10 mouse cellular contexts compared by ENCODE assay signal in the genomic region with DNA sequence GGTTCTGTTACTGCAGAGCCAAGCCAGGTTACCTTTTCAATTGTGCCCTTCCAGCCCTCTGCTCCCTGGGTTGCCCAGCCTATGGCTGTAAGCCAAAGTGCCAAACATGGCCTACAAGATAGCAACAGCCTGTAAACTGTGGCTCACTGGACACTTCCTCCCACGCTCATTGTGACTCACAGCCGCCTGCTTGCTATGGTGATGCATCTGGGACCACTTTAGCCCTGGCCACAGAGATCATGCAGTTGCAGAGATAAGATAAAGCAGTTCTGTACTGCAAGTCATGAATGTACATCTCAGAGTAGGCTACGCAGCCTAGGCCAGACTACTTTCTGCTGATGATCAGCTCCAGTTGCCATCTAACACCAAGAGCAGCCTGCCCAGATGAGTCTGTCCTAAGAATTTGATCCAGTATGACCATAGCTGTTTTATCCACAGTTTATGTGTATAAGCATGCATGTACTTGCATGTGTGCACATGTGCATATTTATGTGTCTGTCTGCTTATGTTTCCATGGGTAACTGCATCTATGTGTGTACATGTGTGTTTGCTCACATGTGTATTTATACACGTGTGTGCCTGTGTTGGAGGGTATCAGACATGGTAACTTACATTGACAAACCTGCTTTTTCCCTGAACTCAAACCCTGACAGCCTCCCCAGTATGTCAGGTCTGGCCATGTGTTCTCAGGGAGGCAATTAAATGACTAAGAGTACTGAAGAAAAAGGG.
DNase-seq lines count a peak whose midpoint lies in the region; ATAC-seq and TF ChIP-seq lines count a peak whose summit lies in the region.
"Had no signal": no experiment of that assay in that cellular context is flagged by ENCODE, and none has a peak within 500 bp of the region (broad histone marks: within the 10 kb centered on the region; RNA-seq: fewer than 3 reads in every experiment).

No protein-coding gene starts in this region.

- TF ChIP-seq POLR2A in lung, adult 2 months (IDR thresholded peaks at IDR 0.05; ENCODE audit: borderline replicate concordance, extremely low read depth, low read depth, low read length): no peak

- no peak overlapping the region for H3K9ac ChIP-seq in midbrain, embryonic 15.5 days
- H3K9ac ChIP-seq in hindbrain, embryonic 11.5 days (ENCODE audit: low read depth, low read length): no peak overlapping the region

- no peak overlapping the region for H3K4me2 ChIP-seq in midbrain, embryonic 15.5 days
- no peak overlapping the region for H3K4me2 ChIP-seq in hindbrain, embryonic 11.5 days (replicated peaks; ENCODE audit: low read depth, low read length)

- 70% methylated on average over 4 of the region's 4 CpGs for WGBS in lung, adult 2 months
- WGBS in midbrain, embryonic 15.5 days: 92% methylated on average over 4 of the region's 4 CpGs
- 94% methylated on average over 4 of the region's 4 CpGs for WGBS in hindbrain, embryonic 11.5 days

- no peak overlapping the region for H3K27ac ChIP-seq in midbrain, embryonic 15.5 days
- no peak overlapping the region for H3K27ac ChIP-seq in hindbrain, embryonic 11.5 days (ENCODE audit: low read depth, low read length)

- ATAC-seq in midbrain, embryonic 15.5 days (replicated peaks): no peak
- no peak for ATAC-seq in hindbrain, embryonic 11.5 days (ENCODE audit: low FRiP score)

- no peak for TF ChIP-seq CTCF in lung, adult 2 months (IDR thresholded peaks at IDR 0.05; ENCODE audit: insufficient read depth, low read length)

- no peak overlapping the region for H3K4me3 ChIP-seq in lung, adult 2 months (replicated peaks; ENCODE audit: extremely low read depth, low read depth, low read length)
- H3K4me3 ChIP-seq in midbrain, embryonic 15.5 days: no peak overlapping the region
- H3K4me3 ChIP-seq in hindbrain, embryonic 11.5 days (ENCODE audit: low read depth, low read length): no peak overlapping the region

- peak; percentile 10 for DNase-seq in lung, postnatal 14 days
- no peak for DNase-seq in lung, adult 2 months
- DNase-seq in adrenal gland, postnatal 36 days: peak; percentile 58 to 62
- peak; percentile 79 for DNase-seq in liver
- peak; percentile 33 for DNase-seq in skeletal muscle tissue, adult 2 months (ENCODE audit: low read depth, low spot score)
- no peak for DNase-seq in hindbrain, embryonic 11.5 days (ENCODE audit: low spot score)
- no peak for DNase-seq in urinary bladder, postnatal 25 days (ENCODE audit: low spot score)
- DNase-seq: gastrocnemius, postnatal 10 days; kidney, postnatal 10 days had no signal

- no peaks in the 10 kb centered on the region for H3K9me3 ChIP-seq in midbrain, embryonic 15.5 days
- H3K9me3 ChIP-seq in hindbrain, embryonic 11.5 days (ENCODE audit: control insufficient read depth, low read length): no peaks in the 10 kb centered on the region

- no peaks in the 10 kb centered on the region for H3K4me1 ChIP-seq in lung, adult 2 months (ENCODE audit: control insufficient read depth, insufficient read depth, low read length)
- H3K4me1 ChIP-seq in midbrain, embryonic 15.5 days: no peaks in the 10 kb centered on the region
- H3K4me1 ChIP-seq in hindbrain, embryonic 11.5 days (replicated peaks; ENCODE audit: control insufficient read depth, insufficient read depth, low read length): no peaks in the 10 kb centered on the region

- H3K36me3 ChIP-seq in midbrain, embryonic 15.5 days (replicated peaks): no peaks in the 10 kb centered on the region
- no peaks in the 10 kb centered on the region for H3K36me3 ChIP-seq in hindbrain, embryonic 11.5 days (ENCODE audit: control insufficient read depth, insufficient read depth, low read length)

- no peaks in the 10 kb centered on the region for H3K27me3 ChIP-seq in midbrain, embryonic 15.5 days (replicated peaks)
- H3K27me3 ChIP-seq in hindbrain, embryonic 11.5 days (ENCODE audit: control insufficient read depth, insufficient read depth, low read length): no peaks in the 10 kb centered on the region

Comparison
In these comparisons a context has a peak if more than half of its experiments do, and no peak if none do; other contexts are left out.
1. DNase-seq: peak in lung, postnatal 14 days (single experiment), adrenal gland, postnatal 36 days (2 of 2), liver (single experiment) and skeletal muscle tissue, adult 2 months (single experiment); none in lung, adult 2 months (single experiment), hindbrain, embryonic 11.5 days (single experiment) and urinary bladder, postnatal 25 days (single experiment).